Mouse (Mus musculus) adrenal gland, postnatal 25 days (tissue): ENCODE data around the gene Dbh. TPM values are rescaled to one million over a fixed set of nuclear protein-coding genes. Genes with fewer than 3 reads are reported as not detected.

Source experiments
- DNase-seq: peaks from one replicate; pipeline ENCODE4 v3.0.0; 2021; ENCODE audit warnings: mixed read lengths
- long read RNA-seq: library from polyadenylated mRNA; stranded (forward); transcript quantifications from one replicate; pipeline ENCODE4 v2.0.0, GENCODE M21; 2021
- total RNA-seq: library from RNA; stranded (reverse); gene quantifications from 2 replicates; pipeline ENCODE4 v1.2.3, GENCODE M21; 2021

Dbh gene
- 324 and 373 TPM in 2 replicates for total RNA-seq
- long read RNA-seq, transcript Dbh-201 (12 exons, 2,552 nt): major isoform, 23 of 98 reads
- long read RNA-seq, partial matches to known transcripts: 72 of 98 reads
- long read RNA-seq, other reads (novel, unspliced or antisense): 3 of 98 reads

- peak; percentile 25 for DNase-seq
These were observed at the start of gene Dbh for GRCm38 (mm10) chr2:27164796-27165590. Gene Dbh (plus strand): TSS chr2:27165233.

GRCm38 (mm10) chr2:27118452-27118851 lies 46.6 kb upstream of the Dbh start:
- DNase-seq: no peak

- DNase-seq: no peak
These were observed 45.3 kb upstream of the Dbh start for GRCm38 (mm10) chr2:27119766-27120165.

- peak; percentile 23 for DNase-seq
These were observed 44.8 kb upstream of the Dbh start for GRCm38 (mm10) chr2:27120241-27120641.

- no peak for DNase-seq
These were observed 43.2 kb upstream of the Dbh start for GRCm38 (mm10) chr2:27121626-27122355.

- no peak for DNase-seq
These were observed 42.5 kb upstream of the Dbh start for GRCm38 (mm10) chr2:27122578-27122977.

- no peak for DNase-seq
These were observed 41.9 kb upstream of the Dbh start for GRCm38 (mm10) chr2:27123121-27123520.

- peak; percentile 68 for DNase-seq
These were observed 39.1 kb upstream of the Dbh start for GRCm38 (mm10) chr2:27125979-27126378.

- DNase-seq: no peak
These were observed 38.5 kb upstream of the Dbh start for GRCm38 (mm10) chr2:27126496-27126895.

- no peak for DNase-seq
These were observed 36.0 kb upstream of the Dbh start for GRCm38 (mm10) chr2:27128990-27129389.

- no peak for DNase-seq
These were observed 29.1 kb upstream of the Dbh start for GRCm38 (mm10) chr2:27135935-27136334.

GRCm38 (mm10) chr2:27136336-27136735 lies 28.7 kb upstream of the Dbh start:
- DNase-seq: no peak

GRCm38 (mm10) chr2:27136789-27137188 lies 28.2 kb upstream of the Dbh start:
- no peak for DNase-seq

GRCm38 (mm10) chr2:27138356-27138755 lies 26.7 kb upstream of the Dbh start:
- no peak for DNase-seq

- DNase-seq: peak; percentile 58
These were observed 22.9 kb upstream of the Dbh start, which contains the start of gene Fam163b for GRCm38 (mm10) chr2:27141950-27142693. Gene Fam163b (minus strand): TSS chr2:27142491.

GRCm38 (mm10) chr2:27144957-27145356 lies 20.1 kb upstream of the Dbh start:
- DNase-seq: no peak

- DNase-seq: no peak
These were observed 18.2 kb upstream of the Dbh start for GRCm38 (mm10) chr2:27146840-27147239.

GRCm38 (mm10) chr2:27149457-27149856 lies 15.6 kb upstream of the Dbh start:
- DNase-seq: no peak

GRCm38 (mm10) chr2:27154466-27155185 lies 10.4 kb upstream of the Dbh start:
- no peak for DNase-seq

GRCm38 (mm10) chr2:27156596-27156995 lies 8.4 kb upstream of the Dbh start:
- no peak for DNase-seq

- DNase-seq: peak; percentile 15
These were observed 3.5 kb upstream of the Dbh start for GRCm38 (mm10) chr2:27161526-27161925.

- no peak for DNase-seq
These were observed 2.4 kb upstream of the Dbh start for GRCm38 (mm10) chr2:27162656-27163055.
